Mouse (Mus musculus) liver, embryonic 14.5 days (tissue): ENCODE measurements at regions not wholly inside any gene's neighbourhood (a gene's known extent, or its start where the extent isn't known, plus 50 kb on each side); places are given as distances from the start of the nearest gene placed in this dataset.

Experiments
- CTCF ChIP-seq: IDR thresholded peaks from 2 replicates; pipeline ENCODE4 v1.5.1; 2016; ENCODE audit warnings: antibody characterized with exemption, low read depth, control low read depth
- EP300 ChIP-seq: IDR thresholded peaks from 2 replicates; pipeline ENCODE4 v1.6.1; 2016; ENCODE audit warnings: antibody characterized with exemption, low read depth

DNA sequence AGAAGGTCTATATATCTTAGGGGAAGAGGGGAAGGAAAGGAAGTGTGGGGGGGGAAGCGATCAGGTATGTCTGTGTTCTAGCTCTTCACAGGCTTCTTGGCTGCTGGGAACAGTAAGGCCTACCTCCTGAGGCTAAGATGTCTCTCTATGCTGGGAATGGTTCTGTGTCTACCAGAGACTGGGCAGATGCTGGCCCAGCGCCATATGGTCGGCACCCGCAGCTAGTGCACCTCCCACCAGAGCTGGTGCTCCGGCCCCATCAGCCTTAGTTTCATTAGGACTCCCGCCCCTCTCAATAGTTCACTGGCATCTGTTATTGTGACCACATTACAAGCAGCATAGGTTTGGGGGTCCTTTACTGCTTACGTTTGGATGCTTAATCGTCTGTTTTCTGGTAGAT lies 171.6 kb downstream of the Maf start:
- no peak for TF ChIP-seq EP300
- no peak for TF ChIP-seq CTCF
